Mouse (Mus musculus): ENCODE measurements around the gene Tcl1b2.

GRCm38 (mm10) chr12:105109406-105109805, 36.4 kb upstream of the Tcl1b2 start:
- no peak for TF ChIP-seq CTCF (IDR thresholded peaks at IDR 0.05; ENCODE audit: borderline replicate concordance, insufficient read depth, low read depth, low read length)
- TF ChIP-seq POLR2A (IDR thresholded peaks at IDR 0.05; ENCODE audit: borderline replicate concordance, insufficient read depth, low read length), result no peak

Data from cerebellum, adult 2 months (tissue).